Mouse (Mus musculus): ENCODE results near the gene Abcc9. TPM values are rescaled to one million over a fixed set of nuclear protein-coding genes. Genes with fewer than 3 reads are reported as not detected.

Abcc9 gene
- polyA plus RNA-seq, 1 experiment from 2014 or later = 2.8 TPM

DNA sequence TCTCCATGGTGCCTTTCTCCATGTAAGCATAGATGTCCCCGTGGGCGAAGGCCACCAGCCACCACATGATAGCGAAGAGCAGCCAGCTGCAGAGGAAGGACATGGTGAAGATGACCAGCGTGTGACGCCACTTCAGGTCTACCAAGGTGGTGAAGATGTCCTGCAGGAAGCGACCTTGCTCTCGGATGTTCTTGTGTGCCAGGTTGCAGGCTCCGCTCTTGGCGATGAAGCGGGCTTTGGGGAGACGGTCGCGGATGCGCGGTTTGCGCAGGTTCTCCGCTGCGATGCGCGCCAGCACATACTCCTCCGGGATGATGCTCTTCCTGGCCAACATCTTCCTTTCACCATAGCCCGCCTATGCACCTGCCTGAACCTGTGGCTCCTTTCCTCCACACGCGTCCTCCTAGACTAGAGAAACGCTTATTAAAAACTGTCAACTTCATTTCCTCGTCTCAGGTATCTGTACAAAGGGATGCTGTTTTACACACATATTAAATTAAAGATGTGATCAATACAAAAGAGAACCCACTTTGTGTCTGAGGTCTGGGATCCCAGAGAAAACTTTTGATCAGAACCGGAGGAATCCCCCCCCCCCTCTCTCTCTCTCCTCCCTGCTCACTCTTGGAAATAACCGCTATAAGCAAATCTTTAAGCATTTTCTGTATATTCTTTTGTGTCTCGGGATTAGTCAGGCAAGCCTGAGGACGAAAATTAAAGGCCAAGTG is 131.9 kb downstream of the Abcc9 start:
- peak overlapping the region; percentile 52 for H3K4me3 ChIP-seq (ENCODE audit: low read length)
- WGBS = 5% methylated on average over 30 of the region's 30 CpGs
- H3K36me3 ChIP-seq (ENCODE audit: control insufficient read depth, insufficient read depth, low read length) = no peaks in the 10 kb centered on the region
- H3K4me1 ChIP-seq (ENCODE audit: control insufficient read depth, insufficient read depth, low read depth, low read length) = peaks cover 18% of the 10 kb centered on the region
- H3K9ac ChIP-seq (ENCODE audit: low read depth, low read length) = no peak overlapping the region
- no peak for ATAC-seq
- peaks cover 18% of the 10 kb centered on the region for H3K27me3 ChIP-seq (replicated peaks; ENCODE audit: control insufficient read depth, insufficient read depth, low read length)
- no peaks in the 10 kb centered on the region for H3K9me3 ChIP-seq (ENCODE audit: control insufficient read depth, low read length)
- H3K4me2 ChIP-seq (ENCODE audit: low read length) = peak overlapping the region; percentile 99
- no peak overlapping the region for H3K27ac ChIP-seq (ENCODE audit: low read depth, low read length)

DNA sequence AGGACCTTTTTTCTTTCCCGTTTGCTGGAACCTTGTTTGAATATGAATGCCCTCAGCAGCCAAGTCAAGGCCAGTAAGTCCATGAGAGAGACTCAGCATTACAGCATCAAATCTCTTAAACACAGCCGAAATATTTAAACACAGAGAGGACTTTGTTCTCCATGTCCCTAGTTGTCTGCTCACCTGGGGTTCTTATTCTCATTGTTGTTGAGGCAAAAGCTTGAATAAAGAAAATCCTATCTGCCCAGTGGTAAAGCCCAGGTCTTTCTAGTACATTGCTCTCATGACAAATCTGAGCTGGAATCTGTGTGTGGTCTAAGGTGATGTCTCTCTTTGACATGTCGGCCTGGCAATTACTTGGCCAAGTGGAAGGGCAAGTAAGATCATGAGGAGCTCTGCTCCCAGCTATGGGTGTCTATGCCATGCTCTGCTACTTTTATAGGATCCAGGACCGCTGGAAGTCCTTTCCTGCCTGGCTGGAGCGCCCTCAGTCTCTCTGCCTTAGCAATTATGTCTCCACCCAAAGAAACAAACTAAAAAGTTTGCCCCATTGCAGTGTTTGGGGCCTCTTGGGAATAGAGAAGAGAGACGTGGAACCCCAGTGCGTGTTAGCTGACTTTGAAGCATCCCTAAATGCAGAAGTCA is 133.3 kb downstream of the Abcc9 start:
- H3K4me1 ChIP-seq (ENCODE audit: control insufficient read depth, insufficient read depth, low read depth, low read length) = peaks cover 18% of the 10 kb centered on the region
- no peaks in the 10 kb centered on the region for H3K36me3 ChIP-seq (ENCODE audit: control insufficient read depth, insufficient read depth, low read length)
- H3K4me2 ChIP-seq (ENCODE audit: low read length) = no peak overlapping the region
- H3K9ac ChIP-seq (ENCODE audit: low read depth, low read length) = no peak overlapping the region
- no peaks in the 10 kb centered on the region for H3K9me3 ChIP-seq (ENCODE audit: control insufficient read depth, low read length)
- 41% methylated on average over 7 of the region's 7 CpGs for WGBS
- no peak for ATAC-seq
- no peak overlapping the region for H3K27ac ChIP-seq (ENCODE audit: low read depth, low read length)
- H3K27me3 ChIP-seq (replicated peaks; ENCODE audit: control insufficient read depth, insufficient read depth, low read length) = peaks cover 18% of the 10 kb centered on the region
- H3K4me3 ChIP-seq (ENCODE audit: low read length) = no peak overlapping the region

DNA sequence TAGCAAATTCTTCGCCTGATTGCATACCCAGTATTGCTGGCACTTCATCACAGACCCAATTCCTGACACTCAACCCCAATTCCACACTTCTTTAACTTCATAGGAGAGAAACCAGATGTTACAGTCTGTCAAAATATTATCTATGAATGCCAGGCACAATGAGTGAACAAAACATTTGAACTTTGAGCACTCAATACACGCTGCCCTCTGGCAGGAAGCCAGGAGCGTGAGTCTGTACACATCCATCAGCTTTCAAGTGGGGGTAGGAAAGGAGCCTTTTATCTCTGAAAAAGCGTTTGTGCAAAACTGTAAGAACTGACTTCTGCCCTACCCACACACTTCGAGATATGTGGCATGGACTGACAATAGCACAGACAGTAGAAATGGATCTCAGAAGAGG is 134.7 kb downstream of the Abcc9 start:
- ATAC-seq = no peak
- Histone ChIP-seq H3K4me2 (ENCODE audit: low read length) (no peak overlapping the region), H3K27me3 (replicated peaks; ENCODE audit: control insufficient read depth, insufficient read depth, low read length) (peaks cover 15% of the 10 kb centered on the region), H3K4me1 (ENCODE audit: control insufficient read depth, insufficient read depth, low read depth, low read length) (peaks cover 18% of the 10 kb centered on the region), H3K27ac (ENCODE audit: low read depth, low read length) (no peak overlapping the region), H3K9ac (ENCODE audit: low read depth, low read length) (no peak overlapping the region), H3K4me3 (ENCODE audit: low read length) (no peak overlapping the region), H3K36me3 (ENCODE audit: control insufficient read depth, insufficient read depth, low read length) (no peaks in the 10 kb centered on the region), H3K9me3 (ENCODE audit: control insufficient read depth, low read length) (no peaks in the 10 kb centered on the region)
- WGBS = 43% methylated on average over 5 of the region's 5 CpGs

DNA sequence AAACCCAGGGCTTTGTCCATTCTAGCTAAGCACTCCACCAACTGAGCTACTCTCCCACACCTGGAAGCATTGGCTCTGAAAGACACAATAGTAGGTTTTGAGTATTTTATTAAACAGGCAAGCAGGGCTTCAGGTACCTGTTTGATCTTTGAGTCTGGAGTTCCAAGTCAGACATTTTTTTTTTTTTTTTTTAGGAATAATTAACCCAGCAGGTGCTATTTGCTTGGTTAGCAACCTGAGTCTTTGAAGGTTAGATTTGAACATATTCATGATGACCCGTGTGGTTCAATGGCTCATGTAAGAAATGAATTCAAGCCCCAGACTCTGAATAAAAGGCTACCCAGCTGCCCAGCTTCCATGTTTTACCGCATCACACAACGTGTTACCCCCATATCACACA is 137.4 kb downstream of the Abcc9 start:
- no peak for ATAC-seq
- no peaks in the 10 kb centered on the region for H3K36me3 ChIP-seq (ENCODE audit: control insufficient read depth, insufficient read depth, low read length)
- no peak overlapping the region for H3K9ac ChIP-seq (ENCODE audit: low read depth, low read length)
- H3K4me2 ChIP-seq (ENCODE audit: low read length) = no peak overlapping the region
- H3K4me3 ChIP-seq (ENCODE audit: low read length) = no peak overlapping the region
- H3K27ac ChIP-seq (ENCODE audit: low read depth, low read length) = no peak overlapping the region
- no peaks in the 10 kb centered on the region for H3K4me1 ChIP-seq (ENCODE audit: control insufficient read depth, insufficient read depth, low read depth, low read length)
- H3K9me3 ChIP-seq (ENCODE audit: control insufficient read depth, low read length) = no peaks in the 10 kb centered on the region
- 98% methylated on average over 3 of the region's 3 CpGs for WGBS
- H3K27me3 ChIP-seq (replicated peaks; ENCODE audit: control insufficient read depth, insufficient read depth, low read length) = peaks cover 9% of the 10 kb centered on the region

DNA sequence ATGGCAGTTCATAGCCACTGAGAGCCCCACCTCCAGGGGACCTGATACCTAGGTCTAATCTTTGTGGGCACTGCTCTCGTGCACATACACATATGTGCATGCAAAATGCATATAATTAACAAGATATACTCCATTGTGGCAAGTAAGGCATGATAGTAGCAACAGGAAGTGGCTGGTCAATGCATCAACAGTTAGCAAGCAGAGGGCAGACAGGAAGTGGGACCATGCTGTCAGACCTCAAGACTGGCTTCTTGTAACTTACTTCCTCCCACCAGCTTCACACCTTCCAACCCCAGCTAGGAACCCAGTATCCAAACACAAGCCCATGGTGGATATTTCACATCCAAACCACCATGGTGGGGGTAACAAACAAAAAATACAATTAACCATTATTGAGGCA is 141.0 kb downstream of the Abcc9 start:
- no peaks in the 10 kb centered on the region for H3K27me3 ChIP-seq (replicated peaks; ENCODE audit: control insufficient read depth, insufficient read depth, low read length)
- H3K9me3 ChIP-seq (ENCODE audit: control insufficient read depth, low read length) = no peaks in the 10 kb centered on the region
- H3K27ac ChIP-seq (ENCODE audit: low read depth, low read length) = no peak overlapping the region
- WGBS = 69% methylated on average over 1 of the region's 1 CpGs
- ATAC-seq = no peak
- no peaks in the 10 kb centered on the region for H3K36me3 ChIP-seq (ENCODE audit: control insufficient read depth, insufficient read depth, low read length)
- no peak overlapping the region for H3K4me3 ChIP-seq (ENCODE audit: low read length)
- no peaks in the 10 kb centered on the region for H3K4me1 ChIP-seq (ENCODE audit: control insufficient read depth, insufficient read depth, low read depth, low read length)
- no peak overlapping the region for H3K9ac ChIP-seq (ENCODE audit: low read depth, low read length)
- no peak overlapping the region for H3K4me2 ChIP-seq (ENCODE audit: low read length)

DNA sequence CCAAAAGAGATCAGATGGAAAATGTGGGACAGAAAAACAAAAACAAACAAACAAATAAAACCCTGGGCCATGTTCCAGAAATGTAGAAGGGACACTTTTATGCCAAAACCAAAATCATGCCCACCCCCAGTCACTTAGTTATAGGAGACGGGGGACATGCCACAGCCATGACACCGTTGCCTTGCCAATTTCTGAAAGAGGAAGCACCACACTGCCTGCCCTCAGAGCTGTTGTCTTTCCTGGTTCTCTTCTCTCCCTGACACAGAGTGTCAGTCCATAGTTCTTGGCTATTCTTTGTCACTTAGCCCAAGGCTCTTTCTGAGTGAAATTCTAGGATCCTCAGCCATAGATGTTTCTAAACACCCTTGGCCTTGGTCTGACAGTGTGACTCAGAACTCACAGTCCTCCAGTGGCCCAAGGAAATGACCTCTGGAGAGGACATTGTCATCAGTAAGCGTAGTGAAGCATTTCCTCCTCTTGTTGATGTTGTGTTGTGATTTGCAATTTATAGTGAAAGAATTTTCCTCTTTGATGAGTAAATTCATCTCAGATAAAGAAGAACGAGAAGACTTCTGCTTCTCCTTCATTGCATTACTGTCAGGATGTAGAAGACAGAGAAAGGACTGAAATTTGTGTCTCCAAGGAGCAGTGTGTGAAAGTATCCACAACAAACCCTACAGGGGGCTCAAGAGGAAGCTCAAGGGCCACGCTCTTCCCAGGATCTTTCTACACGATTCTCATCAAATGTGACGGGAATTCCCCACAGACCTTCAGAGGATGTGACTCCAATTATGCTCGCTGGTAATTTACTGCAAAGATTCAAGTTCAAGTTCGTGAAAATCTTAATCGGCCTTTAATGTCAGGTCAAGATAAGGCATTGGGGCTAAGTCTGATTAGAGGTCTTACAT is 143.1 kb downstream of the Abcc9 start:
- H3K4me3 ChIP-seq (ENCODE audit: low read length) = no peak overlapping the region
- H3K4me1 ChIP-seq (ENCODE audit: control insufficient read depth, insufficient read depth, low read depth, low read length) = no peaks in the 10 kb centered on the region
- ATAC-seq = no peak
- 82% methylated on average over 10 of the region's 10 CpGs for WGBS
- no peaks in the 10 kb centered on the region for H3K36me3 ChIP-seq (ENCODE audit: control insufficient read depth, insufficient read depth, low read length)
- no peaks in the 10 kb centered on the region for H3K27me3 ChIP-seq (replicated peaks; ENCODE audit: control insufficient read depth, insufficient read depth, low read length)
- no peaks in the 10 kb centered on the region for H3K9me3 ChIP-seq (ENCODE audit: control insufficient read depth, low read length)
- H3K4me2 ChIP-seq (ENCODE audit: low read length) = no peak overlapping the region
- H3K27ac ChIP-seq (ENCODE audit: low read depth, low read length) = no peak overlapping the region
- H3K9ac ChIP-seq (ENCODE audit: low read depth, low read length) = no peak overlapping the region

DNA sequence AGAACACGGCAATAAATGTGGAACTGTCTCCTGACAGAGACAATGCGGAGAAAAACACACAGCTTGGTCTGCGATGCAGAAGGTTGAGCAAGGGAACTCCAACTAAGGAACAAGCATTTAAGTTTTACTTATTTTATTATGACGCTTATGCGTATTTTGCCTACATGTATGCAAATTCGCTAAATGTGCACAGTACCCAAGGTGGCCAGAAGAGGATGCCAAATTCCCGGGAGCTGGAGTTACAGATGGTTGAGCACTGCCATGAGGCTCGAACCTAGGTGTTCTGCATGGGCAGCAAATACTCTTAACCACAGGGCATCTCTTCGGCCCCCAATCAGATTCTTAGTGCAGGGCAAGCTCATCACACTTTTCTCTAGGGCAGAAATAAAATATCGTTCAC is 144.0 kb downstream of the Abcc9 start:
- no peak for ATAC-seq
- no peak overlapping the region for H3K9ac ChIP-seq (ENCODE audit: low read depth, low read length)
- no peak overlapping the region for H3K27ac ChIP-seq (ENCODE audit: low read depth, low read length)
- H3K9me3 ChIP-seq (ENCODE audit: control insufficient read depth, low read length) = no peaks in the 10 kb centered on the region
- no peak overlapping the region for H3K4me2 ChIP-seq (ENCODE audit: low read length)
- H3K4me1 ChIP-seq (ENCODE audit: control insufficient read depth, insufficient read depth, low read depth, low read length) = no peaks in the 10 kb centered on the region
- no peaks in the 10 kb centered on the region for H3K36me3 ChIP-seq (ENCODE audit: control insufficient read depth, insufficient read depth, low read length)
- 87% methylated on average over 10 of the region's 10 CpGs for WGBS
- no peak overlapping the region for H3K4me3 ChIP-seq (ENCODE audit: low read length)
- H3K27me3 ChIP-seq (replicated peaks; ENCODE audit: control insufficient read depth, insufficient read depth, low read length) = no peaks in the 10 kb centered on the region

DNA sequence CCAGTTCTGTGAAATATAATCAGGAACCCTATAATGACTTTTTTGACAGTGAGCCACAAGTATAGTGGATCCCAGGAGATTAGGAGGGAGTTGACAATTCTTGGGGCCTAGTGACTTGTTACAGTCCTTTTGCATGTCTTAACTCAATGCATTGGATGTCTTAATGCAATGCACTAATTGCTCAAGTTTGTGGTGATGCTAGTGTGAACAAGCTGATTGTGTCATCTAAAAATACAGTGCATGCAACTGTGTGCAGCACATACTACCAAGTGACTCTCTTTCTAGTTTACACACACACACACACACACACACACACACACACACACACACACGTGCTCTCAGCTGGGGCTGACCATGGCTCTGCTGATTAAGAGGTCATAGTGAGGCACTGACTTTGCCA is 146.1 kb downstream of the Abcc9 start:
- H3K4me2 ChIP-seq (ENCODE audit: low read length) = no peak overlapping the region
- H3K36me3 ChIP-seq (ENCODE audit: control insufficient read depth, insufficient read depth, low read length) = no peaks in the 10 kb centered on the region
- ATAC-seq = no peak
- no peaks in the 10 kb centered on the region for H3K9me3 ChIP-seq (ENCODE audit: control insufficient read depth, low read length)
- no peaks in the 10 kb centered on the region for H3K4me1 ChIP-seq (ENCODE audit: control insufficient read depth, insufficient read depth, low read depth, low read length)
- H3K27ac ChIP-seq (ENCODE audit: low read depth, low read length) = no peak overlapping the region
- 60% methylated on average over 1 of the region's 1 CpGs for WGBS
- no peak overlapping the region for H3K4me3 ChIP-seq (ENCODE audit: low read length)
- H3K9ac ChIP-seq (ENCODE audit: low read depth, low read length) = no peak overlapping the region
- no peaks in the 10 kb centered on the region for H3K27me3 ChIP-seq (replicated peaks; ENCODE audit: control insufficient read depth, insufficient read depth, low read length)

DNA sequence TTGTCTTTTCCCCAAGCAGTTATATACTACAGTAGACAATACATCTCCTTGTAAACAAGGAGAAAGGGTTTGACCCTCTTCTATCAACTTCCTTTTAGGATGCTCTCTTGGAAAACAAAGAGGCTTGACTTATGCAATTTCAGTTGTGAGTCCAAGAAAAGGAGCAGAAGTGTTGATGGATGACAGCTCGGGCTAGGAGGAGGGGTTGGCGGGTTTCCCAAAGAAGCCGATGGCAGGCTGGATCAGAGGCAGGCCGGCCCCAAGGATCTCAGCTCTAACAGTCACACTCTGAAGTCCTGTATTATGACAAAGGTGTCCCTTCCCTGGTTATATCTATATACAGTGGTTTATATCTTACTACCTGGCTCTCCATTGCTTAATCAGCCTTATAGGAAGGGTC is 150.6 kb downstream of the Abcc9 start:
- H3K36me3 ChIP-seq (ENCODE audit: control insufficient read depth, insufficient read depth, low read length) = no peaks in the 10 kb centered on the region
- H3K9ac ChIP-seq (ENCODE audit: low read depth, low read length) = no peak overlapping the region
- no peak overlapping the region for H3K4me2 ChIP-seq (ENCODE audit: low read length)
- no peak overlapping the region for H3K4me3 ChIP-seq (ENCODE audit: low read length)
- no peaks in the 10 kb centered on the region for H3K27me3 ChIP-seq (replicated peaks; ENCODE audit: control insufficient read depth, insufficient read depth, low read length)
- 65% methylated on average over 4 of the region's 4 CpGs for WGBS
- no peak overlapping the region for H3K27ac ChIP-seq (ENCODE audit: low read depth, low read length)
- no peaks in the 10 kb centered on the region for H3K4me1 ChIP-seq (ENCODE audit: control insufficient read depth, insufficient read depth, low read depth, low read length)
- no peaks in the 10 kb centered on the region for H3K9me3 ChIP-seq (ENCODE audit: control insufficient read depth, low read length)
- no peak for ATAC-seq
